Mouse (Mus musculus) heart, adult 9 months (tissue): ENCODE measurements around the gene Ibsp.

ENCODE experiments used
- DNase-seq, 2 experiments: peaks; one replicate each; pipeline ENCODE4 v3.0.0; 2022; ENCODE audit warnings: low spot score in 2 of 2

Ibsp gene

DNA sequence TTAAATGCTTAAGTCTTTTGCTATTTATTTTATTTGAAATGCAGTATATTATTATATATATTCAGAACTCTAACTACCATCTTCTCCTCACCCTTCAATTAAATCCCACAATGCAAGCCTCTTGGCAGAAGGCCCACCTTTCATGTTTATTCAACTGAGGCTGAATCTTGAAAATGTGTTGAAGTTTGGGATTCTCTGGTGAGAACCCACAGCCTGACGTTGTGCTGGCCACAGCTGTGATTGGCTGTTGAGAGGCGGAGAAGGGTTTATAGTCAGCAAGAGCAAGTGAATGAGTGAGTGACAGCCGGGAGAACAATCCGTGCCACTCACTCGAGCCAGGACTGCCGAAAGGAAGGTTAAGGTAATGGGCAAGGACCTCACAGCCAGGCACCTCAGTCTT is at the start of gene Ibsp:
Gene Ibsp (plus strand): TSS at position 178 of the 400 bp plus-strand sequence.
- no peak for DNase-seq

- DNase-seq: no peak
Measured at GRCm38 (mm10) chr5:104251811-104252210, 47.2 kb upstream of the Ibsp start.

DNA sequence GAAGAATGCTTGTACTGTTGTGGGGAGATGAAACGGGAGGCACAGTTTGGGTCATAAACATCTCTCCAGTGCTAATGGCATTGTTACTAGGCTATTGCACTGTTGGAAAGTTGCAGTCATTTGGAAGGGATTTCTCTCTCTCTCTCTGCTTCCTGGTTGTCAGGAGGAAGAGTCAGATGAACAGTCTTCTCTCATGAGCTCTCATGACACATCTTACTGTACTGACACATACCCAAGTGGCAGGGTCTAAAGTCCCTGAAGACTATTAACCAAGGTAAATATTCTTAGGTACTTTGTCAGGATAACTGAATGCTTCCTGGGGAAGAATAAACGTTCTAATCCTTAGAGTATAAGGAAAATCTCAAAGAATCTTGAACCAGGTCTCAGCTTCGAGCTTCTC is 42.4 kb upstream of the Ibsp start:
- no peak for DNase-seq

DNA sequence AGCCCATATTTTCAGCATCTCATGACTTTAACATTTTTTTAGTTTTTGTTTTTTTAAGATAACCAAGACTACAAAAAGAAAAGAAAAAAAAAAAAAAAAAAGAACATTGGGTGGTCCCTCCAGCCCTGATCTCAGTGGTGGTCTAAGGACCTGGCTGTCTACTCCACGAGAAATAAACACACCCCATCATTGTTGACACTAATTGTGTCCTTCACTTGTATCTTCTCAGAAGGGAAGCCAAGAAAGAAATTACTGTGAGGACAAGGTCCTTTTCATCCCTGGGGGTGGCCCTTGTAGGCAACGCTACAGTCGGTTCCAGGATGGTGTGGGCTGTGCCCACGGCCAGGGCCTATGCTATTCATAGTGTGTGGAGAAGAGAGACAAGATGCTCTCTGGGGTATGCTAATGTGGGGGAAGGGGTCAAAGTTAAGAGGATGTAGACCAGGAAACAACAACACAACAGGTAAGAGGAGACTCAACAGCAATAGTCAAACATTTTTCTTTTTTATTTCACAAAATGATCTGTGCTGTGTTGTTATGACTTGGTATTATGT is 37.0 kb upstream of the Ibsp start:
- DNase-seq: no peak

DNA sequence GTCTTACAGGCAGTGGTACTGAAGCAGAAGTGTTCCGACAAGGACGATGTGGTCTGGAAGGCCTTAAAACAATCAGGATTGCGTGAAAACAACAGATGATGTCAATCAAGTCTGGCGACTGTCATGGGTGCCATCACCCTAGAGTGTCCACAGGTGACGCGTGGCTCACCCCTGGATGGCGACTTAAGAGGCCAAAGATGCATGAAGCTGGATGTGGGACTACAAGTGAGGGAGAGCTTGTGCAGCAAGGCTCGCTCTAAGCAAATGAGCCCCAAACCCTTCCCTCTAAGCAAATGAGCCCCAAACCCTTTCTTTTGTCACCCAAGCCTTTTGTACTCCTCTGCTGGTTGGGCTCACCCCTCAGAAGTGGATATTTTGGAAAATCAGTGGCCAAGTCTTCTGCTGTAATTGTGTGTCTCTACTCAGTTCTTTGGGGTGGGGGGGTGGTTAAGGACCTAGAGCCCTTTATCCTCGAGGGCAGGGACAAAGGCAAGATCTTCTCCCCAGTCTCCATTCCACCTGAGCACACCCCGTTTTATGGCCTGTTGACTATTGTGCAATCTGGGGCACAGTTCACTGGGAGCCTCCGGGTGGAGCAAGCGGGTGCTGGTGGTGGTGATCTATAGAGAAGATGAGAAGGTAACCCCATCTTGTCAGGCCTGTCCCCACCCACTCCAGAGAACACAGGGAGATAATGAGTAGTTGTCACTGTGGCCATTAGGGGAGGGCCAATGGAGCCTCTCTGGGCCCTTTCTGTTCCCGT is 35.8 kb upstream of the Ibsp start:
- no peak for DNase-seq

DNA sequence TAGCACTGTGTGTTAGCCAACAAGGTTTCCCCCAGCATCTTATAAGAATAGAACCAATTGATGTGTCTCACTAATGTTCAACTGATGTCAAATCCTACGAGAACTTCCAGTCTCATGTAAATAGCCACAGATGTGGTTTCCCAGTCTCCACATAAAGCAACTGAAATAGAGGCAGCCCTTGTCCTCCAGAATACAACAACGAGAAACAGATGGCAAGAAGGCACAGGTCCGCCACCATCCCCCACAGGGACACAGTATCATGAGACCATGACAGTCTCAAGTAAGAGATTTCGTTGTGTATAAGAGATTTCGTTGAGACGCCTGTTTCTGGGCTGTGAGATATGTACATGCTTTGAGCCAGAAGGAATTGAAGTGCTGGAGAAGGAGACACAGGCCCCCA is 4.8 kb upstream of the Ibsp start:
- no peak for DNase-seq

DNA sequence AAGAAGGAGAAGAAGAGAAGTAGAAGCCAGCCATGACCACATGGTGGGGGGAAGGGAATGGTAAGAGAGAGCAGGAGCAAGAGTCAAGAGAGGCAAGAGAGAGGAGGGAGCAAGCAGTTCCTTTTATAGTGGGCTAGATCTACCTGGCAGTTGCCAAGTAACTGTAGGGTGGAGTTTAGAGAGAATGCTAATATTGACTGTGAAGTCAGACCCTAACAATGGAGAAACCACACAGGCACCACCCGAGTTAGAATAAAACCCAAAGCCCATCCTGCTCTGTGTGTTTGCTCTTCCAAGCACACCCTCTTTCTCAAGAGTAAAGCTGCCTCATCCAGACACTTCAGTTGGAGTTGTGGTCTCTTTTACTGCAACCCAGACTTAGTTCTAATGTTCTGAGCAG is 15.1 kb downstream of the Ibsp start:
- no peak for DNase-seq

GRCm38 (mm10) chr5:104325029-104325428 is 26.1 kb downstream of the Ibsp start, which contains the start of gene Mepe:
Gene Mepe, plus strand, starts transcription at chr5:104325329.
- no peak for DNase-seq

DNA sequence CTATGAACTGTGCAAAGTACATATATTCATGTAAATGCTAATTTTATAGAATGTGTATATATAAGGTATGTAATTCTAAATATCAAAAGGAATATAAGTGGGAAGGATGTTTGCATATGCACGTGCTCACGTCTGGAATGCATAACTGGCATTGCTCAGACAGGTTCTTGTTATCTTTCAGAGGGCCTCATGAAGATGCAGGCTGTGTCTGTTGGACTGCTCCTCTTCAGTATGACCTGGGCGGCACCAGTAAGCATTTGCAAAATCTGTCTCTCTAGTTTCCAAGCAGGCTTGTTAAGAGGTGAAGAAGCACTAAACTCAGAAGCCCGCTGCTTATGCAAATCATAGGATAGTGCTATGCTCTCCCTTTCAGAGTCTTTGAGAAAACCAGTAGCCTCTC is 27.9 kb downstream of the Ibsp start:
- no peak for DNase-seq

DNA sequence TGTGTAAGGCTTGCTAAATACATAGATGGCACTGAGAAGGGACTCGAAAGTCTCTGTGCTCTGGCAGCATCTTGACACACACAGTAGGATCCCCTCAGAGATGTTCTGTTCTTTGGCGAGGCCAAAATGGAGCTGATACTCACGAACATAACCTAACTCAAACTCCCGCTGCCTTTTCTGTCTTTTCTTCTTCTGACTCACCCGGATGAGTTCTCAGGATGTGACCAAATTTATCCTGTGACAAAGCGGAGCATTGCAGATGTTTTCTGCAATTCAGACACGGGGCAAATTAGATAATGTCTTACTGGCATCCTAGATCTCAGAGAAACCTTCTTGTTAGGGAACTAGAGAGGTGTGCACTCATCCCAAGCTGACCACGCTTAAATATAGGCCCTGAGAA is 28.4 kb downstream of the Ibsp start:
- no peak for DNase-seq

- DNase-seq: no peak
Measured at GRCm38 (mm10) chr5:104327876-104328275, 28.9 kb downstream of the Ibsp start.

- DNase-seq: no peak
Measured at GRCm38 (mm10) chr5:104328317-104328850, 29.4 kb downstream of the Ibsp start.

GRCm38 (mm10) chr5:104329381-104329780 is 30.4 kb downstream of the Ibsp start:
- DNase-seq: no peak

- DNase-seq: no peak
Measured at GRCm38 (mm10) chr5:104330088-104330487, 31.1 kb downstream of the Ibsp start.

DNA sequence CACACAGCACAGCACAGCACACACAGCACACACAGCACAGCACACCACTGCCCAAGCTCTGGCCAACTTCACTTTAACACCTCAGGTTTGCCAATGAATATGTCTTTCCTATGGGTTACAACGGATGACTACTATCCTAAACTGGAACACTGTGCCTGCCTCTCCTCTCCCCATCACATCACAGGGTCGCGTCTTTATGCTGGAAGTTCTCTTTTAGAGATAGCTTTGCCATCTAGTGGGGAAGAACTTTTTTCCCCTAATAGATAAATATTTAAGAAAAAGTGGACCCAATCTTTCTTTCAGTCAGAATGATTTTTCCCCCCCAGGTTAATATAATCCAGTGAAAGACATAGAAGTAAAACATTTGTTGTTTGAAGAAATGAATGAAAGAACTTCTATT is 33.3 kb downstream of the Ibsp start:
- no peak for DNase-seq

DNA sequence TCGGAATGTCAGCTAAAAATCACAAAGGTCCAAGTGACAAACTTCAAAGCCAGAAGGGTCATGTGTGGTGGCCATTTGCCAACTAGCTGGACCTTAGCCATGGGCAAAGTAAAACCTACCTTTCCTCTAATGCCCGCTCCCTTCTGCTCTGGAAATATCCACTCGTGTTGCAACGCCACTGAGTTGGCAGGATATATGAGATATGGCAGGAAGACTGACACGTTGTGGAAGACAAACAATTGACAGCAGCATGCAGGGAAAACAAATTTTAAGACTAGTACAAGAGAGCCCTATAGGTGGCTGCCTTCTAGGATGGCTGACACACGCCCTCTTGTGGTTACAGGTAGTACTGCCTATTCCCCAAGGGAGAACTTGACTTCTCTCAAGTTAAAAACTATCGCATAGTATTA is 34.3 kb downstream of the Ibsp start:
- peak in 1 of 2 experiments; percentile 36 for DNase-seq

DNA sequence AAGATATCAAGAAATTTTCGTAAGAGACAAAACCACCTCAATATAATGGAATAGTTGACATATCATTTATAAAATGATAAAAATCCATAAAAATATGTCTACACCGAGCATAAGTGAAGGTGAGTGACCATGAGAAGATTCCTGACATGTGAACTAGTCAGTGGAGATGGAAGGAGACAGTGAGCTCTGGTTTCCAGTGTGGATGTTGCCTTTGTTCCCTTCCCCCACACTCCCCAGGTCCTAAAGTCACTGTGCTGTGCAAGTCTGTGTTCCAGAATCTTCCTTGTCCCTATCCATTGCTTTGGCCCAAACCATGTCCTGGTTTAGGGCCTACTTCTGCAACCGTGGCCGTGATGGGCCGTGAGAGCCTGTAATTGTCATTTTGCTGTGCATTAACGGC is 34.7 kb downstream of the Ibsp start:
- DNase-seq: no peak

- no peak for DNase-seq
Measured at GRCm38 (mm10) chr5:104334516-104334915, 35.5 kb downstream of the Ibsp start.

DNA sequence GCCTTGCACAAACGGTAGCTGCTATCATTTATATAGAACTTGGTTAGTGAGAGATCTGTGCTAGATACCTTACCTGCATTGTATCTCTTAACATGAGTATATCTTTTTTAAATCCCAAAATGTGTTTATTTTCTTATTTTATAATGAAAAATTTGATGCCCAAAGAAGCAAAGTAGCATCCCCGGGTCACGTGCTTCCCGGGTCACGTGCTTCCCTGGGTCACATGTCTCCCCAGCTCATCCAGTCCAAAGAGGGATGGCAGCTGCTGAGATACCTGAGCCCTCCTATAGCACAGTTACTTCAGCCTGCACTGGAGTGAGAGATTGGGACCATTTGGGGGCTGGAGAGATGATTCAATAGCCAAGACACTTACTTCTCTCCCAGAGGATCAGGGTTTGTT is 37.0 kb downstream of the Ibsp start:
- no peak for DNase-seq

DNA sequence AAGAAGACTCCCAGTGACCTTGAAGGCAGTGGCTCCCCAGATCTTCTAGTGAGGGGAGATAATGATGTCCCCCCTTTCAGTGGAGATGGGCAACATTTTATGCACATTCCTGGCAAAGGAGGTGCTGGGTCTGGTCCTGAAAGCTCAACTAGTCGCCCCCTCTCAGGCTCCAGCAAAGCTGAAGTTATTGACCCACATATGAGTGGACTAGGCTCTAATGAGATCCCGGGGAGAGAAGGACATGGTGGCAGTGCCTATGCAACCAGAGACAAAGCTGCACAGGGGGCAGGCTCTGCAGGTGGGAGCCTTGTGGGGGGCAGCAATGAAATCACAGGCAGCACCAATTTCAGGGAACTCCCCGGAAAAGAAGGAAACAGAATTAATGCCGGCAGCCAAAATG is 38.5 kb downstream of the Ibsp start:
- DNase-seq: no peak

- no peak for DNase-seq
Measured at GRCm38 (mm10) chr5:104339009-104339408, 40.0 kb downstream of the Ibsp start.

DNA sequence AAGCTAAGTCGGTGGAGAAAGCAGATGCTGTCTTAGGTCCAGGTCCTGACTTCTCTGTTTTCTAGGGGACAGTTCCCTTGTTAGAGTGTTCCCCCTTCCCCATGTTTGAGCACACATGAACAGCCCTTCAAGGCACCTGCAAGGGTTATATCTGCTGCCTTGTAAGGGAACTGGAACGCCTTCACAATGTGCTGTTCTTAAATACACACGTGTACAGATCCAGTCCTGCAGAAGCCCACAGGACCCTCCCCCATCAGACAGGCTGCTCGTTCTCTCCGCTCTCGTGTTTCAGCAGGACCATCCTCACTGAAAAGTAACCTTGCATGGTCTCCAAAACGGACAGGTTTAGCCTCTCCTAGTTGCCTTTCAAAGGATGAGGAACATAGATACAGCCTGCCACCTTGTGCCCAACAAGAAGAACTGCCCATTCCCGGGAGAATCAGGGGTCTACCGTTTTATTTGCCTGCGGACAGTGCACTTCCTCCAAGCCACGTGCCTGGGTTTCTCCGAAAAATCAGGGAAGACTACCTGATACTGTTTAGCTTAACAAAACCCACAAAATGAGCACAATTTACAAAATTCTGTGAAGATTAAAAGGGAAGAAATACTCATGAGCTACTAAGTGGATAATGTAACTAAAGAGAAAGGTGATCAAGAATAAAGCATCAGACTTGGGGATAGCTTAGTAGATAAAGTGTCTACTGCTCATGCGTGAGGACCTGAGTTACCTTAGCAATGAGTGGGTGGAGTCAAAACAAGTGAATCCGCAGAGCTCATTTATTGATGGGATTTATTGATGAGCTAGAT is 40.9 kb downstream of the Ibsp start:
- DNase-seq: no peak

GRCm38 (mm10) chr5:104340513-104340829 is 41.5 kb downstream of the Ibsp start:
- DNase-seq: no peak
